Mouse (Mus musculus) B cell, adult 2 months (primary cell): ENCODE measurements around the gene Sgo1.
"Not testable (repeated sequence)": the region's sequence is repeated elsewhere in the genome, so short reads cannot be mapped to it uniquely, and the experiment has no call there.

ENCODE experiments used
- DNase-seq, 2 experiments: peaks; one replicate each; pipeline ENCODE4 v3.0.0; 2022

The Sgo1 gene

GRCm38 (mm10) chr17:53688877-53689802, at the start of gene Sgo1:
Gene Sgo1, minus strand, starts transcription at chr17:53689333.
- peak; percentile 98 for DNase-seq

- not testable (repeated sequence) for DNase-seq
These were observed 29.8 kb upstream of the Sgo1 start for GRCm38 (mm10) chr17:53718916-53719315.

GRCm38 (mm10) chr17:53718474-53718873, 29.3 kb upstream of the Sgo1 start:
- DNase-seq = no peak

- not testable (repeated sequence) for DNase-seq
These were observed 26.0 kb upstream of the Sgo1 start for GRCm38 (mm10) chr17:53715161-53715560.

GRCm38 (mm10) chr17:53714453-53714852, 25.3 kb upstream of the Sgo1 start:
- DNase-seq = no peak

GRCm38 (mm10) chr17:53697521-53697920, 8.4 kb upstream of the Sgo1 start:
- DNase-seq = not testable (repeated sequence)

- peak in 1 of 2 experiments; percentile 5 for DNase-seq
These were observed 4.9 kb upstream of the Sgo1 start for GRCm38 (mm10) chr17:53694039-53694438.

- no peak for DNase-seq
These were observed 813 bp upstream of the Sgo1 start for GRCm38 (mm10) chr17:53689946-53690345.

- no peak for DNase-seq
These were observed 812 bp downstream of the Sgo1 start for GRCm38 (mm10) chr17:53688321-53688720.

GRCm38 (mm10) chr17:53678716-53679115, 10.4 kb downstream of the Sgo1 start:
- DNase-seq = no peak

GRCm38 (mm10) chr17:53670453-53670852, 18.7 kb downstream of the Sgo1 start:
- DNase-seq = no peak

- DNase-seq = no peak
These were observed 24.3 kb downstream of the Sgo1 start for GRCm38 (mm10) chr17:53664703-53665382.

GRCm38 (mm10) chr17:53664267-53664666, 24.9 kb downstream of the Sgo1 start:
- no peak for DNase-seq

- DNase-seq = no peak
These were observed 27.9 kb downstream of the Sgo1 start for GRCm38 (mm10) chr17:53661056-53661840.

GRCm38 (mm10) chr17:53659738-53660137, 29.4 kb downstream of the Sgo1 start:
- DNase-seq = no peak

GRCm38 (mm10) chr17:53659230-53659629, 29.9 kb downstream of the Sgo1 start:
- DNase-seq = no peak

- no peak for DNase-seq
These were observed 30.5 kb downstream of the Sgo1 start for GRCm38 (mm10) chr17:53658668-53659067.

GRCm38 (mm10) chr17:53657391-53657790, 31.7 kb downstream of the Sgo1 start:
- DNase-seq = peak; percentile 15 to 24

GRCm38 (mm10) chr17:53656369-53656860, 32.7 kb downstream of the Sgo1 start:
- DNase-seq = no peak

GRCm38 (mm10) chr17:53655959-53656358, 33.2 kb downstream of the Sgo1 start:
- DNase-seq = no peak

GRCm38 (mm10) chr17:53655081-53655480, 34.1 kb downstream of the Sgo1 start:
- no peak for DNase-seq

GRCm38 (mm10) chr17:53654596-53654995, 34.5 kb downstream of the Sgo1 start:
- no peak for DNase-seq

- DNase-seq = no peak
These were observed 38.9 kb downstream of the Sgo1 start for GRCm38 (mm10) chr17:53650251-53650661.
